Comparison of ENCODE assay signal across 11 mouse cellular contexts in genomic region chr1:43426526-43426925, GRCm38 (mm10). TPM values are rescaled to one million over a fixed set of nuclear protein-coding genes. Genes with fewer than 3 reads are reported as not detected.
DNase-seq lines count a peak whose midpoint lies in the region; ATAC-seq lines count a peak whose summit lies in the region.
"Had no signal": no experiment of that assay in that cellular context is flagged by ENCODE, and none has a peak within 500 bp of the region (broad histone marks: within the 10 kb centered on the region; RNA-seq: fewer than 3 reads in every experiment).

No protein-coding gene starts in this region.

- peaks cover 24% of the 10 kb centered on the region for H3K4me1 ChIP-seq in heart, embryonic 13.5 days
- H3K4me1 ChIP-seq: midbrain, embryonic 15.5 days had no signal

- H3K4me2 ChIP-seq in heart, embryonic 13.5 days: peak overlapping the region; percentile 55
- H3K4me2 ChIP-seq: limb, embryonic 13.5 days; midbrain, embryonic 15.5 days had no signal

- H3K9ac ChIP-seq in heart, embryonic 13.5 days: no peak overlapping the region; the same call in none of the 2 replicates
- H3K9ac ChIP-seq: limb, embryonic 13.5 days; midbrain, embryonic 15.5 days had no signal

- H3K4me3 ChIP-seq in heart, embryonic 13.5 days: no peak overlapping the region
- H3K4me3 ChIP-seq: limb, embryonic 13.5 days; midbrain, embryonic 15.5 days had no signal

- H3K36me3 ChIP-seq in heart, embryonic 13.5 days: no peaks in the 10 kb centered on the region
- H3K36me3 ChIP-seq: limb, embryonic 13.5 days; midbrain, embryonic 15.5 days had no signal

- peak; percentile 95 for DNase-seq in heart, adult 11 months
- DNase-seq in heart, postnatal 25 days (ENCODE audit: low spot score): no peak
- DNase-seq in thymus, postnatal 14 days: peak; percentile 38
- no peak for DNase-seq in thymus, adult 18-20 months
- peak; percentile 91 for DNase-seq in skeletal muscle tissue, adult 2 months (ENCODE audit: low read depth, low spot score)
- DNase-seq in left cerebral cortex, postnatal 10 days (ENCODE audit: extremely low spot score in 1 of 2, low spot score in 2 of 2): no peak
- no peak for DNase-seq in natural killer cell, adult 2 months (ENCODE audit: low spot score in 2 of 2)
- DNase-seq: kidney, adult 9 months had no signal

- ATAC-seq in heart, embryonic 13.5 days (ENCODE audit: extremely low read depth, insufficient number of reproducible peaks, low FRiP score, low TSS enrichment): no peak; the same call in 1 of the 2 replicates
- ATAC-seq: midbrain, embryonic 15.5 days had no signal

- H3K9me3 ChIP-seq in heart, embryonic 13.5 days: no peaks in the 10 kb centered on the region
- H3K9me3 ChIP-seq: limb, embryonic 13.5 days; midbrain, embryonic 15.5 days had no signal

- intact Hi-C loops in heart, postnatal 25 days (cut with DNase I): no loop called here
- intact Hi-C loops in left cerebral cortex, postnatal 10 days (cut with DNase I): no loop called here

- peak overlapping the region; percentile 74 for H3K27ac ChIP-seq in heart, embryonic 13.5 days (replicated peaks)
- H3K27ac ChIP-seq: limb, embryonic 13.5 days; midbrain, embryonic 15.5 days had no signal

- WGBS in heart, embryonic 13.5 days: 16% methylated on average over 4 of the region's 4 CpGs

- no peaks in the 10 kb centered on the region for H3K27me3 ChIP-seq in heart, embryonic 13.5 days (replicated peaks)
- H3K27me3 ChIP-seq: limb, embryonic 13.5 days; midbrain, embryonic 15.5 days had no signal

RNA-seq across cellular contexts. Expression of gene Nck2, which starts 17.9 kb away (rescaled TPM):
- total RNA-seq in heart, postnatal 25 days (2021): 10 to 100 TPM; 14.3 to 15.4 TPM
- polyA plus RNA-seq in heart, embryonic 13.5 days (2015; fragmentation: Nextera tagmentation; extraction: Ambion mirVana): 24.2 and 24.8 TPM in 2 replicates
- 10 to 100 TPM; 32.6 to 37.5 TPM for total RNA-seq in left cerebral cortex, postnatal 10 days (2021)

Comparison
In these comparisons a context has a peak if more than half of its experiments do, and no peak if none do; other contexts are left out.
1. DNase-seq: peak in heart, adult 11 months (single experiment), thymus, postnatal 14 days (single experiment) and skeletal muscle tissue, adult 2 months (single experiment); none in heart, postnatal 25 days (single experiment), thymus, adult 18-20 months (0 of 2), left cerebral cortex, postnatal 10 days (0 of 2) and natural killer cell, adult 2 months (0 of 2).